Mouse (Mus musculus) liver, postnatal 0 days (tissue): ENCODE measurements around the gene Gm5155.

ENCODE experiments used
- CTCF ChIP-seq: sonication (generic); IDR thresholded peaks from 2 replicates; pipeline ENCODE4 v1.5.1; 2016; ENCODE audit warnings: antibody characterized with exemption, low read depth
- EP300 ChIP-seq: IDR thresholded peaks from 2 replicates; pipeline ENCODE4 v1.6.1; 2016; ENCODE audit warnings: antibody characterized with exemption, low read depth, mild to moderate bottlenecking

GRCm38 (mm10) chr7:17903146-17903915 is 31.8 kb downstream of the Gm5155 start:
- TF ChIP-seq CTCF (no peak), EP300 (no peak)
